Mouse (Mus musculus): ENCODE measurements around the gene Gm10024. TPM values are rescaled to one million over a fixed set of nuclear protein-coding genes. Genes with fewer than 3 reads are reported as not detected.
"Not testable (repeated sequence)": the region's sequence is repeated elsewhere in the genome, so short reads cannot be mapped to it uniquely, and the experiment has no call there.

Gene Gm10024
- not detected in 2 replicates for polyA plus RNA-seq (2014; fragmentation: Nextera tagmentation; extraction: Ambion mirVana)

DNA sequence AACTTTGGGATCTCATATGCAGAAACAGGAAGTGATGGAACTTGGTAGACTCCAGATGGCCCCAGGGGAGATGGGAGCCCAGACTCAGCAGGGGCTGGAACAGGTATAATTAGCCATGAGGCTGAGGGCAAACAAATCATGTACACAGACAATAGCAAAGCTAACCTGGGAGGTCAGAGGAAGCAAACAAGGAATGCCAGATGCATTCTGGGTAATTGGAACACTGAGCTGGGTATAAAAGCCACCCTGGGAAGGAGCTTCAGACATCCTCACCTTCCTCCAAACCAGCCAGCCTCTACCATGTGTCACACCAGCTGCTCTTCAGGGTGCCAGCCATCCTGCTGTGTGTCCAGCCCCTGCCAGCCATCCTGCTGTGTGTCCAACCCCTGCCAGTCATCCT is at the start of gene Gm10024:
TSS of gene Gm10024 (plus strand) at position 301 of the 400 bp plus-strand sequence.
- not testable (repeated sequence) for H3K27ac ChIP-seq (ENCODE audit: low read depth); H3K9ac ChIP-seq (ENCODE audit: low read length)

DNA sequence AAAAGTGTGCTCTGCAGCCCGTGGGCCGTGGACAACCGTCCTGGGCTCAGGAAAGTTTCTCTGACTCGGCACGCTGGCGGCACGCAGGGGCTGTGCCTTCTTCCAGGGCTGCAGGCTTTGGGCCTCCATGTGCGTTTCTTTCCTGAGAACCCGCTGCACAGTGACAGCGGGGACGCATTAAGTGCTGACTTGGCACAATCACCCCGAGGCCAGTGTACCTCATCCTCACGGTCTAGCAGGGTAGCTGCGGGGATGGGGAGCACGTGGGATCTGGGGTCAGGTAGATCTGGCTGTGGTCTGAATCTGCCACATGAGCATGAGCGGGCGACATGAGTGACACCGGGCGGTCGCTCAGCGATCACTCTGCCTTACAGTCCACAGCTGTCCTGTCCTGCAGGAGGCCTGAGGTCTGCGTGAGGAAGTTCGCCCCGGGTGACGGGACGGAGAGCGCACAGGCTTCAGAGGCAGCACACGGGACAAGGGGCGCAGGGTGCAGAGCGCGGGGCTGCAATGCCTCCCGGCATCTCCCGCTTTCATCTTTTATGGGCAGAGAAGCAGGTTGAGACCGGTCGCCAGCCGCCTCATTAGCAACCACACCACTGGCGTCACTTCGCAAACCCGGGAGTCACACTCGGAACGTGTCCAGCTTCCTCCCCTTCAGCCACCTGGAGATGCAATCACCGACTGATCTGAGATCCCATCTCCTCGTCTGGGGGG is 47.1 kb upstream of the Gm10024 start:
- H3K9ac ChIP-seq (ENCODE audit: low read length): no peak overlapping the region
- DNase-seq (ENCODE audit: low spot score) (no peak), ATAC-seq (replicated peaks; ENCODE audit: low FRiP score, low TSS enrichment, low read depth) (no peak)
- H3K4me2 ChIP-seq (ENCODE audit: low read length): no peak overlapping the region
- 35% methylated on average over 43 of the region's 43 CpGs for WGBS
- H3K4me3 ChIP-seq (ENCODE audit: low read depth, low read length): no peak overlapping the region
- no peaks in the 10 kb centered on the region for H3K4me1 ChIP-seq (replicated peaks; ENCODE audit: control insufficient read depth, insufficient read depth, low read length)
- H3K27ac ChIP-seq (ENCODE audit: low read depth): no peak overlapping the region
- H3K9me3 ChIP-seq (ENCODE audit: control insufficient read depth, low read length): no peaks in the 10 kb centered on the region
- no peaks in the 10 kb centered on the region for H3K27me3 ChIP-seq (replicated peaks; ENCODE audit: control insufficient read depth, insufficient read depth, low read length)
- H3K36me3 ChIP-seq (ENCODE audit: control insufficient read depth, insufficient read depth, low read length): no peaks in the 10 kb centered on the region

More for the DNA sequence above, at the start of gene Gm10024:
- not testable (repeated sequence) for H3K4me1 ChIP-seq (replicated peaks; ENCODE audit: control insufficient read depth, insufficient read depth, low read length); H3K27me3 ChIP-seq (replicated peaks; ENCODE audit: control insufficient read depth, insufficient read depth, low read length); H3K4me3 ChIP-seq (ENCODE audit: low read depth, low read length); H3K4me2 ChIP-seq (ENCODE audit: low read length); H3K9me3 ChIP-seq (ENCODE audit: control insufficient read depth, low read length); DNase-seq (ENCODE audit: low spot score); ATAC-seq (replicated peaks; ENCODE audit: low FRiP score, low TSS enrichment, low read depth); H3K36me3 ChIP-seq (ENCODE audit: control insufficient read depth, insufficient read depth, low read length)

DNA sequence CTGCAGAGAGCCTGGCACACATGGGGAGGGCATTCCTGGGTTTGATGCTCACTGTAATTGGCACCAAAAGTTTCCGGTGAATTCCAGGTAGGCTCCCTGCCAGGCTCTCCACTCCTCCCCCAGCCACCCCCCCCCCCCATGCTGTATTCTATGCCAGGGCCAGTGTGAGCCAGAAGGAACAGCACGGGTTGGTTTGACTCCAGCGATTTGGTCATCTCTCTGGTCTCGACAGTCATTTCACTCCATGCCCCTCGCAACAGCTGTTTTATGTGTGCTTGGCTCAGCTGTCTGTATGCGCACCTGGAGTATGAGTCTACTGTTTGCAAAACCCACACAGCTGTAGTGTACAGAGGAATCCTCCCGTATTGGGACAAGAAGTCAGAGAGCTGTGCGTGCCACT is 44.9 kb upstream of the Gm10024 start:
- Histone ChIP-seq H3K27me3 (replicated peaks; ENCODE audit: control insufficient read depth, insufficient read depth, low read length) (no peaks in the 10 kb centered on the region), H3K4me2 (ENCODE audit: low read length) (no peak overlapping the region), H3K27ac (ENCODE audit: low read depth) (no peak overlapping the region), H3K9ac (ENCODE audit: low read length) (no peak overlapping the region), H3K36me3 (ENCODE audit: control insufficient read depth, insufficient read depth, low read length) (no peaks in the 10 kb centered on the region), H3K4me3 (ENCODE audit: low read depth, low read length) (no peak overlapping the region), H3K4me1 (replicated peaks; ENCODE audit: control insufficient read depth, insufficient read depth, low read length) (no peaks in the 10 kb centered on the region), H3K9me3 (ENCODE audit: control insufficient read depth, low read length) (no peaks in the 10 kb centered on the region)
- no peak for DNase-seq (ENCODE audit: low spot score)
- no peak for ATAC-seq (replicated peaks; ENCODE audit: low FRiP score, low TSS enrichment, low read depth)
- 71% methylated on average over 8 of the region's 8 CpGs for WGBS

- Histone ChIP-seq H3K27me3 (replicated peaks; ENCODE audit: control insufficient read depth, insufficient read depth, low read length) (no peaks in the 10 kb centered on the region), H3K27ac (ENCODE audit: low read depth) (no peak overlapping the region), H3K4me2 (ENCODE audit: low read length) (no peak overlapping the region), H3K4me3 (ENCODE audit: low read depth, low read length) (no peak overlapping the region), H3K9me3 (ENCODE audit: control insufficient read depth, low read length) (no peaks in the 10 kb centered on the region), H3K4me1 (replicated peaks; ENCODE audit: control insufficient read depth, insufficient read depth, low read length) (no peaks in the 10 kb centered on the region), H3K9ac (ENCODE audit: low read length) (no peak overlapping the region), H3K36me3 (ENCODE audit: control insufficient read depth, insufficient read depth, low read length) (no peaks in the 10 kb centered on the region)
- DNase-seq (ENCODE audit: low spot score): no peak
- ATAC-seq (replicated peaks; ENCODE audit: low FRiP score, low TSS enrichment, low read depth): no peak
- WGBS: 83% methylated on average over 4 of the region's 4 CpGs
These were observed 43.9 kb upstream of the Gm10024 start for GRCm38 (mm10) chr10:77667402-77667801.

DNA sequence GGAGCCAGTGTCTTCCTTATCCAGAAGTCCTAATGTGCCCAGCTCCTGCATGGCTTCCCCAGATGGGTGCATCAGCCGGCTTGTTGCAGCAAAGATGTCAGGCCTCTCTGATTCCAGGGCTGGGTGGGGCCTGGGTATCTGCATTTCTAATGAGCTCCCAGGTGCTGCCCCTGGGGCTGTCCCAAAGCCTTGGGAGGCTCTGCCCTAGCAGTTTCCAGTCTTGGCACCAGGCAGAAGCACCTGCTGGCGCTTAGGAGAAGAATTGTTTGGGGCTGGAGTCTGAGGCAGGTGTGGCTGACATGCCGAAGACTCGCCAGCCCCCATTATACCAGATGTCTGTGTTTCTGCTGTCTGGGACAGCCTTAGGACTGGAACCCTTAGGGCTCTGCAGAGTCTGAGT is 40.5 kb upstream of the Gm10024 start:
- H3K27ac ChIP-seq (ENCODE audit: low read depth): no peak overlapping the region

DNA sequence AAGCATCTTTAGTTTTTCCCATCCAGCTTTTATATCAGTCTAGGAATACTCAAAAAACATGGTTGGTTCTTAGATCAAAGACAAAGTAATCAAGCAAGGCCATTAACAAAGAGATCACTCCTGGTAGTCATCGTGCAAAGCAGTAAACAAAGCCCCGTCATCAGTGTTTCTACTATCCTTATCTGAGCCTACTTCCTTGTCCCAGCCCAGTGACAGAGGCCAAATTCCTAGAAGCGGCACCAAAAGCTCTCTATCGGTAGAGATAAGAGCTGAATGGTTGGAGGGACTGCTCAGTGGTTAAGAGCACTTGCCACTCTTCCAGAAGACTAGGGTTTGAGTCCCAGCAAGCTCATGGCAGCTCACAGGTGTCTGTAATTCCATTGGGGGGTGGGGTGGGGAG is 39.7 kb upstream of the Gm10024 start:
- 32% methylated on average over 4 of the region's 4 CpGs for WGBS
- DNase-seq (ENCODE audit: low spot score) (no peak), ATAC-seq (replicated peaks; ENCODE audit: low FRiP score, low TSS enrichment, low read depth) (no peak)
- Histone ChIP-seq H3K4me2 (ENCODE audit: low read length) (no peak overlapping the region), H3K9ac (ENCODE audit: low read length) (no peak overlapping the region), H3K4me3 (ENCODE audit: low read depth, low read length) (no peak overlapping the region), H3K9me3 (ENCODE audit: control insufficient read depth, low read length) (no peaks in the 10 kb centered on the region), H3K4me1 (replicated peaks; ENCODE audit: control insufficient read depth, insufficient read depth, low read length) (no peaks in the 10 kb centered on the region), H3K27me3 (replicated peaks; ENCODE audit: control insufficient read depth, insufficient read depth, low read length) (peaks cover 3% of the 10 kb centered on the region; the same call in 1 of the 2 replicates), H3K27ac (ENCODE audit: low read depth) (no peak overlapping the region), H3K36me3 (ENCODE audit: control insufficient read depth, insufficient read depth, low read length) (no peaks in the 10 kb centered on the region)

More for the DNA sequence above, 40.5 kb upstream of the Gm10024 start:
- DNase-seq (ENCODE audit: low spot score) (no peak), ATAC-seq (replicated peaks; ENCODE audit: low FRiP score, low TSS enrichment, low read depth) (no peak)
- Histone ChIP-seq H3K27me3 (replicated peaks; ENCODE audit: control insufficient read depth, insufficient read depth, low read length) (0 out of 2 replicates have a peak, but pooled peaks cover 2% of the 10 kb centered on the region), H3K9me3 (ENCODE audit: control insufficient read depth, low read length) (no peaks in the 10 kb centered on the region), H3K4me3 (ENCODE audit: low read depth, low read length) (no peak overlapping the region), H3K9ac (ENCODE audit: low read length) (no peak overlapping the region), H3K4me2 (ENCODE audit: low read length) (no peak overlapping the region), H3K4me1 (replicated peaks; ENCODE audit: control insufficient read depth, insufficient read depth, low read length) (no peaks in the 10 kb centered on the region), H3K36me3 (ENCODE audit: control insufficient read depth, insufficient read depth, low read length) (no peaks in the 10 kb centered on the region)
- 71% methylated on average over 4 of the region's 4 CpGs for WGBS

DNA sequence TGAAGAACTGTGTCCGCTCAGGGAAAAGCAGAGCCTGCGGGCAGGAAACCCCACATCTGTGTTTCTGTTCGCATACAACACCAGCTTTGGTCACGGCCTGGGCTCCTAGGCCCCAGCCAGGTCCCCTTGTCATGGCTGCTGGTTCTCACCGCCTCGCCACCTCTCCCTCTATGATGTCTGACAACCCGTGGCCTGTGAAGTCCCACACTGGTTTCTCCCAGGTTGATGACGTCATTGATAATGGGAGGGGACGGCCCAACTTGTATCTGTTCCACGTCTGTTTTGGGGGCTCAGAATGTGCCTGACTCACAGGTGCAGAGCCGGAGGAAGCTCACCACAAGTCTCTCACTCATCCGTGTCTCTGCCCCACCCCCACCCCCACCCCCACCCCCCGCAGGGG is 37.5 kb upstream of the Gm10024 start:
- Histone ChIP-seq H3K4me2 (ENCODE audit: low read length) (no peak overlapping the region), H3K36me3 (ENCODE audit: control insufficient read depth, insufficient read depth, low read length) (no peaks in the 10 kb centered on the region), H3K4me1 (replicated peaks; ENCODE audit: control insufficient read depth, insufficient read depth, low read length) (peaks cover 5% of the 10 kb centered on the region; the same call in 1 of the 2 replicates), H3K27ac (ENCODE audit: low read depth) (no peak overlapping the region), H3K4me3 (ENCODE audit: low read depth, low read length) (no peak overlapping the region), H3K27me3 (replicated peaks; ENCODE audit: control insufficient read depth, insufficient read depth, low read length) (peaks cover 23% of the 10 kb centered on the region), H3K9ac (ENCODE audit: low read length) (no peak overlapping the region), H3K9me3 (ENCODE audit: control insufficient read depth, low read length) (no peaks in the 10 kb centered on the region)
- WGBS: 56% methylated on average over 13 of the region's 13 CpGs
- no peak for DNase-seq (ENCODE audit: low spot score)
- ATAC-seq (replicated peaks; ENCODE audit: low FRiP score, low TSS enrichment, low read depth): no peak

- Histone ChIP-seq H3K36me3 (ENCODE audit: control insufficient read depth, insufficient read depth, low read length) (no peaks in the 10 kb centered on the region), H3K9me3 (ENCODE audit: control insufficient read depth, low read length) (no peaks in the 10 kb centered on the region), H3K9ac (ENCODE audit: low read length) (no peak overlapping the region), H3K27ac (ENCODE audit: low read depth) (no peak overlapping the region), H3K4me3 (ENCODE audit: low read depth, low read length) (peak overlapping the region; percentile 18), H3K4me1 (replicated peaks; ENCODE audit: control insufficient read depth, insufficient read depth, low read length) (peaks cover 5% of the 10 kb centered on the region; the same call in 1 of the 2 replicates), H3K4me2 (ENCODE audit: low read length) (peak overlapping the region; percentile 50), H3K27me3 (replicated peaks; ENCODE audit: control insufficient read depth, insufficient read depth, low read length) (peaks cover 29% of the 10 kb centered on the region)
- no peak for DNase-seq (ENCODE audit: low spot score)
- WGBS: under 1% methylated on average over 35 of the region's 35 CpGs
- no peak for ATAC-seq (replicated peaks; ENCODE audit: low FRiP score, low TSS enrichment, low read depth)
These were observed 33.7 kb upstream of the Gm10024 start for GRCm38 (mm10) chr10:77677562-77677961.

GRCm38 (mm10) chr10:77682994-77683393 is 28.3 kb upstream of the Gm10024 start:
- ATAC-seq (replicated peaks; ENCODE audit: low FRiP score, low TSS enrichment, low read depth): no peak
- Histone ChIP-seq H3K9ac (ENCODE audit: low read length) (no peak overlapping the region), H3K27ac (ENCODE audit: low read depth) (no peak overlapping the region), H3K4me2 (ENCODE audit: low read length) (no peak overlapping the region), H3K36me3 (ENCODE audit: control insufficient read depth, insufficient read depth, low read length) (no peaks in the 10 kb centered on the region), H3K9me3 (ENCODE audit: control insufficient read depth, low read length) (no peaks in the 10 kb centered on the region), H3K4me1 (replicated peaks; ENCODE audit: control insufficient read depth, insufficient read depth, low read length) (peaks cover under 1% of the 10 kb centered on the region; the same call in 1 of the 2 replicates), H3K4me3 (ENCODE audit: low read depth, low read length) (no peak overlapping the region), H3K27me3 (replicated peaks; ENCODE audit: control insufficient read depth, insufficient read depth, low read length) (peaks cover 47% of the 10 kb centered on the region)
- 77% methylated on average over 7 of the region's 7 CpGs for WGBS
- DNase-seq (ENCODE audit: low spot score): no peak

Data from intestine, embryonic 14.5 days (tissue).